Mouse (Mus musculus) adrenal gland, postnatal 14 days (tissue): Measurements from ENCODE around the gene Kcna10. TPM values are rescaled to one million over a fixed set of nuclear protein-coding genes. Genes with fewer than 3 reads are reported as not detected.

Experiments used
- DNase-seq: peaks from one replicate; pipeline ENCODE4 v3.0.0; 2021; ENCODE audit warnings: mixed read lengths
- total RNA-seq: library from RNA; stranded (reverse); gene quantifications from 2 replicates; pipeline ENCODE4 v1.2.3, GENCODE M21; 2021

Gene Kcna10
- total RNA-seq, 1 experiment from 2014 or later: not detected

GRCm38 (mm10) chr3:107204413-107204812 is 21.6 kb downstream of the Kcna10 start:
- DNase-seq: no peak

- no peak for DNase-seq
These were observed 22.3 kb downstream of the Kcna10 start for GRCm38 (mm10) chr3:107205170-107205569.

DNA sequence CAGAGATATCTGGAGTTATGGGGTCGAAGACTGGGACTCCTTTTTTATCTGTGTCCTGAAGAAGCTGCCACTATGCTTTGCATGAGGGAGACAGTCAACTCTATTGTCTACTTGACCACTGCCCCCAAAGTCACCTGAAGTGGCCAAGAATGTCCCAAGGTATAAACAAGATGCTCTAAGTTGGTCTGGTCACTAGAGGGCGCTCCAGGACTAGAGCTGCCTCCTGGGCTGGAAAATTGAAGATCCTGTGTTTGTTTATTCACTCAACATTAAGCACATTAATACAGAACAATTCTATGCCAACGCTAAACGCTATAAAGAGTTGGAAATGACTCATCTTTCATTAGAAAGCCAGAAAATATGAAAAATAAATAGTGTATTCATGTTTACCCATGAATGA is 23.1 kb downstream of the Kcna10 start:
- peak; percentile 83 for DNase-seq

GRCm38 (mm10) chr3:107206490-107207150 is 23.8 kb downstream of the Kcna10 start:
- DNase-seq: no peak

DNA sequence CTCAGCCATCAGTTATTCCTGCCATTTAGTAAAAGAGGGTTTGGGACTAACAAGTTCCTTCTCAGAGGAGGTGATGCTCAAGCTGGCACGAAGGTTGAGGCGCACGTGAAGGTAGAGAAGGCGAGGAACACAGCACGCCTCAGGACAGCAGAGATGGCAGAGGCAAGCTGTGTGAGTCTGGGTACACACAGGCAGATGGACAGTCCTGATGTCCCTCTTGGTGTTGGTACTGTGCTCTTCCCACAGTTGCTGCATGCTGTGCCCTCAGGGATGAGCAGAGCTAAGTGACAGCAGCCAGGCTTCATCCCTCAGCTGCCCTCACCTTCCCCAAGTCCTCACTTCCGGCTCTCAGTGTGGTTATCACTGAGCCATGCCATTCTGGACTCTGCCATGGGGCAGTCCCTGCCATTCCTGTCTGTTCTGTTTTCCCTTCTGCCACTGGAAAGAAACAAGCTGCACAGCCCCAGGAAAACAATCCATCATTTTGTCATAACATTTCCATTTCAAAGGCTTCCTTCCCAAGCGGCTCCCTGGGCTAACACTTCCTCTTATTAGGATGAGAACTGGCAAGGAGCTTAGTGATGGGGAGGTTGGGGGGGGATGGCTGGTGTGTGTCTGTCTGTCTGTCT is 24.9 kb downstream of the Kcna10 start:
- DNase-seq: peak; percentile 11

DNA sequence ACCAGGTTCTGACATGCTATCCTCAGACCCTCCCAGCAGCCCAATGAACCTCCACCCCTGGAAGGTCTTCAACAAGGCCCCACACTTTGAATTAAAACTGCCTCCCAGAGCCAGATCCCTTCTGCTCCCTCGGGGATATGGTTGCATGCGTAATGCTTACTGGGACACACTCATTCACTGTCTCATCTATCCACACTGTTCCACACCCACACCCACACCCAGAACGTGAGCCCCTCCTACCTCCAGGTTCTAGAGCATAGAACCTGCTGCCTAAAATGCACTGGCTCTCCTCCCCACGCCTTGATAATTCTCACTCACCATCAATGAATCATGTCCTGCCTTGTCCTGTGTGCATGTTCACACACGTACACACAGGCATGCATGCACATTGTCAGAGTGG is 31.8 kb downstream of the Kcna10 start:
- DNase-seq: no peak

GRCm38 (mm10) chr3:107216400-107217100 is 33.7 kb downstream of the Kcna10 start:
- no peak for DNase-seq

GRCm38 (mm10) chr3:107217101-107217480 is 34.2 kb downstream of the Kcna10 start:
- no peak for DNase-seq

DNA sequence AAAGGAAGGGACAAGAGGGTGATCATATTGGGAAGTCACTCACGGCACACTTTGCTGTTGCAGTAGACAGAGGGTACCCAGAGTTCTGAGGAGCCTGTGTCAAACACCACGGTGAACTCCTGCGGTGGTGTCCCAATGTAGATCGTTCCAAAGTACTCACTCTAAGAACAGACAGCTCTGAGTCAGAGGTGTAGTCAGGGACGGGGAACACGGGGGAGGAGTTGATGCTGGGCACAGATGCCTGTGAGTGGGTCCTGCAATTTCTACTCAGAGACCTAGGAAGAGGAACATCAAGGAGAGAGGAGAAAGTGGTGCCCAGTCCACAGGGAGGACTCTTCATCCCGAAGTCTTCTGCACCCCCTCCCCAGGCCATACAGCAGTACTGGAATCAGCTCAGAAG is 35.7 kb downstream of the Kcna10 start:
- DNase-seq: peak; percentile 9

DNA sequence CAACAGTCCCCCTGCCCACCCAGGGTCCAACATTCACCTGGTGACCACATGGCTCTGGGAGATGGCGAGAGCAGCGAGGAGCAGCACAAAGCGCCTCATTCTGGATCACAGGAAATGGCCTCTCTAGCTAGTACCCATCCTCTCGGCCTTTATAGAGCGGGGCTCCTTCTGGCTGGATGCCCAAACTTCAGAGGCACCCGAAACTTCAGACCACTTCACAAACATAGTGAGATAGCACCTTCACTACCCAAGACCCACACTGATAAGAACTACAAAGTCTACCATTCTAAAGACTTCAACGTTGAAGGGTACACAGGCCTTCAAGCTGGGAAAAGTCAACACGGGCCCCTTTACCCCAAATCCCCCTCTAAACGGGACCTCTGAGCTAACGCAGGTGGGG is 38.8 kb downstream of the Kcna10 start, which contains the start of gene Cym:
Cym (minus strand) TSS at position 125 of the 400 bp plus-strand sequence.
- DNase-seq: no peak

DNA sequence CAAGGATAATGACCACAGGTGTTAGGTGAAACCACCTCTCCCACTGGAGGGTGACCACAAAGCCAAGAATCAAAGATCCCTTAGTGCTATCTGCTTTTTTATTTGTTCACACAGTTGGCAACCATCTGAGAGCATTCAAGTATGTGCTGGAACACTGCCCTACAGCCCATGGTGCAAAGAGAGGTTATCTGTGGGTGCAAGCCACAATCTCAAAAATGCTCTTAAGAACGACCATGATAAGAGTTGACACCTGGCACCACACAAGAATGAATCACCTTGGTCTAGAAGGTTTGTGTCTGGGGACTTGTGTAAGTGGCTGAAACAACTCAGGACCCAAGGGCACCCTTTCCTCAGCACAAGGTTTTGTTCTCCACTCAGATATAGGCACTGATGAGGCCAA is 40.4 kb downstream of the Kcna10 start:
- no peak for DNase-seq

DNA sequence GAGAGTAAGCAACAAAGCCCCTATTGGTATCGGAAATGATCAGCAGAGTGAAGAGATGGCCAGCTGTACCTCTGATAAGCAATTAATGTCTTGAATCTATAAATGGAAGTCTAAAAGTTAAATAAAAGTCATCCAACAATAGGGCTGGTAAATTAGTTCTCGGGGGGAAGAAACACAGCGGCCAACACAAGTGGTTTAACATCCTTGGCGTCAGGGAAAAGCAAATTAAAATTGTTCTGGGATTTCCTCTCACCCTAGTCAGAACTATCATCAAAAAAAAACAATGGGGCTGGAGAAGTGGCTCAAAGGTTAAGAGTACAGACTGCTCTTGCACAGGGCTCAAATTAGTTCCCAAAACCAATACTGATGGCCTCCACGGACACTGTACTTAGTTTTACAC is 43.0 kb downstream of the Kcna10 start:
- DNase-seq: no peak

DNA sequence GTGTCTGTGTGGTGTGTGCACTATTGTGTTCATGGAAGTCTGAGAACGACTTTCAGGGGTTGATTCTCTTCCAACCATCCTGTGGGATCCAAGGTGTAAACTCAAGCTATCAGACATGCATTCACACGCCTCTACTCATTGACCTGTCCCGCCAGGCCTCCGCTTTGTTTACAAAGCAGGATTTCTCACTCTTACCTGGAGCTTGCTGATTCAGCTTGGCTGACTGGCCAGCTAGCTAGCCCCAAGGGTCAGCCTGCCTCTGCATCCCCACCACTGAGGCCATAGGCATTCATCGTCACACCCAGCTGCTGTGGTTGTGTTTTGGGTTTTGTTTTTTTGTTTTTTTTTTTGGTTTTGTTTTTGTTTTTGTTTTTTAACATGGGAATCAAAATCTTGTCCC is 46.4 kb downstream of the Kcna10 start:
- no peak for DNase-seq

DNA sequence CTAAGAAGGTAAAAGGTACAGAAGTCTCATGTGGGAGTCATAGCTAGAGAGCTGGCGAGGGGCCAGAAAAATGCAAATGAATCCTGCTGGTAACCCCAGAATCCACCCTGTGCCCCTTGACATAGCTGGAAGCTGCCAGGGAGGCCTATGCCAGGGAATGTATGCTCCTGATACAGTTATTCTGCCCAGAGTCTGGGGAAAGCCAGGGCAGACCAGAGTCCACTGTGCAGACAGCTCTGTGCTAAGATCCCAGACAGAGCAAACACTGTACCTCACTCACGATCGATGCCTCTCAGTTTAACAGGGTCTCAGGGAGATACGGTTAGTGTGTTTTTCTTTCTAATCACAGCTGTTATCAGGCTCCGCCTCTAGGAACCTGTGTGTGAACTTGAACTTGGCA is 47.0 kb downstream of the Kcna10 start:
- DNase-seq: no peak

DNA sequence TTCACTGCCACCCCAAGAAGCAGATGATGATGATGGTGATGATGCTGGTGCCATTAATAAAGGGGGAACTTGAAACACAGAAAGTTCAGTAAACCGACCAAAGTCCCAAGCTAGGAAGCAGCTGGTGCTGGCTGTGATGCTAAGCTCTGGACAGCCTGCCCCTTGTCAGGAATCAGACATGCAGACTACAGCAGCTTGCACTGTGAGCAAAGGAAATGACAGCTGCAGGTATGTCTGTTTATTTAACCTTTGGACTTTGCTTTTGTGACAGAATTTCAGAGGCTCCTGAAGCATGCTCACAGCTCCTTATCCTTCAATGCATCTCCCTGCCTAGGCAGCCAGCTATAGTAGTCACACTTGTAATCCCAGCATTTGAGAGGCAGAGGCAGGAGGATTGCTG is 47.7 kb downstream of the Kcna10 start, which contains the start of gene A630076J17Rik:
A630076J17Rik (plus strand) TSS at position 88 of the 400 bp plus-strand sequence.
- DNase-seq: no peak

DNA sequence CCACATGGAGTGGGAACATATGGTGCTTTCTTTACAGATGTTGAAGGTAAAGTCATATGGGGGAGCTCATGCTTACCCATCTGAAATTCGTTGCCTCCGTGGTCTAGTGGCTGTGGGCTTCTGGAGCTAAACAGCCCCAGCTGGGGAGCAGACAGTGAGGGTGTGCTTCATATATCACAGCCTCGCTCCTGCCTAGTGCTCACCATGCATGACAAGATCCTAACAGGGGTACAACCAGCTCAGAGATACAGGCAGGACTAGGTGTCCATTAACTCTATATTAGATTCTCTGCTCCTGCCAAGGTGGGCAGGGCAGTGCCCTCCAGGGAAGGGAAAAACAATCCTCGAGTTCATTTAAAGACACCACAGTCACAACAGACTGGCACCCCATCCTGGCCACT is 48.3 kb downstream of the Kcna10 start:
- no peak for DNase-seq

DNA sequence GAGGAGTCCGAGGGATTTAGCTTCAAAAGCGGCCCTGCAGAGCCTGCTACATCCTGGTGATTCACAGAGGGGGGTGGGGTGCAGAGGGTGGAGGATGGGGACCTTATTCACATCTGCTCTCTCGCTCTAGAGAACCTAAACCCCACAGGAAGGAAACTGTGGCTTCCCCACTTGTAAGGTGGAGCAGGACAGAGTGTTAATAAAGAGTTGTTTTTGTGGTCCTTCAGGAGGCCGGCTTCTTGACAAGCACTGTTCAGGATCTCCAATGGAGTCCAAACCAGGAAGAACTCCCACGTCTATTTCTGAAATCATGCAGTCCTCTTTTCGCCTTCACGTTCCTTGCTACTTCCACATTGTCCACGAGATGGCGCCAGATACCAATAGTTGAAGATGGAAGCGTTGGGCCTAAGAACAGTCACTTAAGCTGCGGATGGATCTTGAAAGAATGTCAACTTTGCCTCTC is 50.5 kb downstream of the Kcna10 start:
- DNase-seq: peak; percentile 89

GRCm38 (mm10) chr3:107233945-107234344 is 51.1 kb downstream of the Kcna10 start:
- no peak for DNase-seq

GRCm38 (mm10) chr3:107238051-107238450 is 55.2 kb downstream of the Kcna10 start:
- DNase-seq: no peak

- no peak for DNase-seq
These were observed 55.7 kb downstream of the Kcna10 start for GRCm38 (mm10) chr3:107238471-107238980.

DNA sequence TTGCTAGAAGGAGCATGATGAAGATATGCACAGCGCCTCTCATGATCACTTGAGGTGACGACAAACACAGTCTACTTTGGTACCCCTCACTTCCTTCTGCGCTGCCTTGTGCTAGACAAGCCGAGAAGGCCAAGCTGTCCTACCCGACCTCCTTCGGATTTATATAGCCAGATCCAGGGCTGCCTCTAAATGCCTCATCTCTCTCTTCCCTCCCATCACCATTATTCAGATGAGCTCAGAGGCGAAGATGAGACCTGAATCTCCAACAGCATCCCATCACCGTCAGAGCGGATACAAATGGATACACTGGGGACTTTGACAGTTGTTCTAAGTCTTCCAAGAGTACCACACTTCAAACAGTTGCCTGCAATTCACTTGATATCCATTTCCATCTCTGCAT is 56.8 kb downstream of the Kcna10 start, which contains the start of gene Prok1:
Prok1 (minus strand) TSS at position 101 of the 400 bp plus-strand sequence.
- no peak for DNase-seq

DNA sequence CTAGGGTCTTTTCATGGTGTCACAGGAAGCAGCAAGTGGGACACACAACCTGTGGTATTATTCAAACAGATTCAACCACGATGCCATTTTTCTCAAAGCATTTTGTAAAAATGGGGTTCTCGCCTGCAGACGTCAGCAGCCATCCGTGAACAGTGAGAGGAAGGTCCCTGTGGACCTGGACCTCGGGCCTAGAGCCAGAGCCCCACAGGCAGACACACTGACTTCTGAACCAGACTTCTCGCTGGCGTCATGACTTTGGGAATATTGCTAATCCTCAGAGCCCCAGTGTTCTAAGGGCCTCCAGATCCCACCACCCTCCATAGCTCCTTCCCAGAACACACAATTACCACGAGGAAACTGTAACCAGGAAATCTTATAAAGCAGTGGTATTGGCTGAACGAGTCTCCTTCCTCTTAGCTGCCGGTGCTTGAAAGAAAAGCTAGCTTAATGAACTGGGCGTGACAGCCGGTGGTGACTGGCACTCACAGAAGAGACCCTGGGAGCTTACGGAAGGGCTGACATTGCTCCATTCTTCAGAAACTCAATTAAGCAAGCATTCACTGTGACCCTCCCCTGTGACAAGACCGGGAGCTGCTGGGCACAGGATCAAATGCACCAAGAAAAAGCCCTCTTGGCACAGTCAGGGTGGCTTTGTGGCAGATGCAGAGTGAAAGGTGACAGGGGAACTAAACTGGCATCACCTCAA is 58.7 kb downstream of the Kcna10 start:
- peak; percentile 38 for DNase-seq
